Mouse (Mus musculus): ENCODE measurements around the gene Bcl2l13. TPM values are rescaled to one million over a fixed set of nuclear protein-coding genes. Genes with fewer than 3 reads are reported as not detected.

Bcl2l13 gene
- polyA plus RNA-seq, 1 experiment from 2014 or later = 23.9 TPM

- Histone ChIP-seq H3K9me3 (ENCODE audit: control insufficient read depth, low read depth, low read length) (no peaks in the 10 kb centered on the region), H3K9ac (replicated peaks; ENCODE audit: low read depth, low read length) (no peak overlapping the region), H3K27me3 (ENCODE audit: control insufficient read depth, insufficient read depth, low read length) (no peaks in the 10 kb centered on the region), H3K27ac (ENCODE audit: low read length) (no peak overlapping the region), H3K4me3 (ENCODE audit: low read depth, low read length) (no peak overlapping the region), H3K4me1 (ENCODE audit: control insufficient read depth, insufficient read depth, low read length) (no peaks in the 10 kb centered on the region), H3K36me3 (ENCODE audit: control insufficient read depth, insufficient read depth, low read length) (peaks cover 5% of the 10 kb centered on the region; the same call in 1 of the 2 replicates), H3K4me2 (replicated peaks; ENCODE audit: low read depth, low read length) (no peak overlapping the region)
- no peak for ATAC-seq (ENCODE audit: insufficient number of reproducible peaks, insufficient read depth, low FRiP score, low read depth)
- WGBS = 77% methylated on average over 9 of the region's 9 CpGs
Observed at GRCm38 (mm10) chr6:120866051-120866814, 30.2 kb downstream of the Bcl2l13 start.

- H3K36me3 ChIP-seq (ENCODE audit: control insufficient read depth, insufficient read depth, low read length) = peaks cover 5% of the 10 kb centered on the region; the same call in 1 of the 2 replicates
- WGBS = 52% methylated on average over 1 of the region's 1 CpGs
- H3K4me2 ChIP-seq (replicated peaks; ENCODE audit: low read depth, low read length) = no peak overlapping the region
- H3K9ac ChIP-seq (replicated peaks; ENCODE audit: low read depth, low read length) = no peak overlapping the region
- H3K4me3 ChIP-seq (ENCODE audit: low read depth, low read length) = no peak overlapping the region
- H3K9me3 ChIP-seq (ENCODE audit: control insufficient read depth, low read depth, low read length) = no peaks in the 10 kb centered on the region
- ATAC-seq (ENCODE audit: insufficient number of reproducible peaks, insufficient read depth, low FRiP score, low read depth) = no peak
- H3K27ac ChIP-seq (ENCODE audit: low read length) = no peak overlapping the region
- H3K27me3 ChIP-seq (ENCODE audit: control insufficient read depth, insufficient read depth, low read length) = no peaks in the 10 kb centered on the region
- H3K4me1 ChIP-seq (ENCODE audit: control insufficient read depth, insufficient read depth, low read length) = no peaks in the 10 kb centered on the region
Observed at GRCm38 (mm10) chr6:120868824-120869223, 32.8 kb downstream of the Bcl2l13 start.

GRCm38 (mm10) chr6:120871286-120871685, 35.3 kb downstream of the Bcl2l13 start:
- H3K9me3 ChIP-seq (ENCODE audit: control insufficient read depth, low read depth, low read length) = no peaks in the 10 kb centered on the region
- no peaks in the 10 kb centered on the region; the same call in 1 of the 2 replicates for H3K36me3 ChIP-seq (ENCODE audit: control insufficient read depth, insufficient read depth, low read length)
- H3K27ac ChIP-seq (ENCODE audit: low read length) = no peak overlapping the region
- H3K27me3 ChIP-seq (ENCODE audit: control insufficient read depth, insufficient read depth, low read length) = no peaks in the 10 kb centered on the region
- no peak overlapping the region for H3K4me3 ChIP-seq (ENCODE audit: low read depth, low read length)
- no peaks in the 10 kb centered on the region for H3K4me1 ChIP-seq (ENCODE audit: control insufficient read depth, insufficient read depth, low read length)
- WGBS = 83% methylated on average over 2 of the region's 2 CpGs
- no peak overlapping the region for H3K4me2 ChIP-seq (replicated peaks; ENCODE audit: low read depth, low read length)
- ATAC-seq (ENCODE audit: insufficient number of reproducible peaks, insufficient read depth, low FRiP score, low read depth) = no peak
- no peak overlapping the region for H3K9ac ChIP-seq (replicated peaks; ENCODE audit: low read depth, low read length)

DNA sequence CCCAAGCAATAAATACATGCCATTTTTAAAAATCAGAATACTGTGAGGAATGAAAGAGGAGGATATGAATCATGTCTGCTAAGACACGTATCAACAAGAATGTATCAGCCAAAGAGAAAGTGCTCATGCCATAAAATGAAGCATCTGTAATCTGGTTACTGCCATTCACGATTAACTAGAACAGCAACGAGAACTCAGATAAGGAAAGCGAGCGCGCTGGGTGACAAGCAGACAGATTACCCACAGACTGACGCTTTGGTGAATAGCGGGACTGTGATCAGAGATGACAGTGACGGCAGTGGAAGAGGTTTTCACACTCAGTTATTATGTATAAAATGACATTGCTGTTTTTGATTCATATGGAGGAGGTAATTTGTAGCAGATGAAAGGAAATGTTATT, 37.9 kb downstream of the Bcl2l13 start:
- 50% methylated on average over 9 of the region's 9 CpGs for WGBS

DNA sequence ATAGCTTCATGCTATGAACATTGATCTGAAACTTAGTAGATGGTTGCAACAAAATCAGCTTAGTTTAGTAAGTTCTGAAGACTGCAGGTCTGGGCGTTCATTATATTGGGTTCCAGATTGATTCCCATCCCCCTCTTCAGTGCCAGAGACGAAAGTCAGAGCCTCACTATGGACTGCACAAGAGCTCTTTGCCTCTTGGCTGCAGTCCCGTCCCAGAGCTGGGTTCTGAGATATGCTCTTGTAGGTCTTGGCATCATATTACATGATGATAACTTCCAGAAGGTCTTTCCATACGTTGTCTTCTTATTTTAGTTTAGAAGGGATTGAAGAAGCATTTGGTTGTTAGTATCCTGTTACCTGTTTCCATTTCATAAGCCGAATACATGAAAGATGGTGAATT, 43.0 kb downstream of the Bcl2l13 start:
- no peak overlapping the region for H3K4me2 ChIP-seq (replicated peaks; ENCODE audit: low read depth, low read length)
- WGBS = 66% methylated on average over 5 of the region's 5 CpGs
- ATAC-seq (ENCODE audit: insufficient number of reproducible peaks, insufficient read depth, low FRiP score, low read depth) = no peak
- peaks cover 15% of the 10 kb centered on the region; the same call in 1 of the 2 replicates for H3K36me3 ChIP-seq (ENCODE audit: control insufficient read depth, insufficient read depth, low read length)
- no peak overlapping the region for H3K27ac ChIP-seq (ENCODE audit: low read length)
- no peaks in the 10 kb centered on the region for H3K4me1 ChIP-seq (ENCODE audit: control insufficient read depth, insufficient read depth, low read length)
- no peaks in the 10 kb centered on the region for H3K27me3 ChIP-seq (ENCODE audit: control insufficient read depth, insufficient read depth, low read length)
- no peaks in the 10 kb centered on the region for H3K9me3 ChIP-seq (ENCODE audit: control insufficient read depth, low read depth, low read length)
- no peak overlapping the region for H3K9ac ChIP-seq (replicated peaks; ENCODE audit: low read depth, low read length)
- H3K4me3 ChIP-seq (ENCODE audit: low read depth, low read length) = no peak overlapping the region

More for the DNA sequence above, 37.9 kb downstream of the Bcl2l13 start:
- H3K4me1 ChIP-seq (ENCODE audit: control insufficient read depth, insufficient read depth, low read length) = no peaks in the 10 kb centered on the region
- no peaks in the 10 kb centered on the region for H3K9me3 ChIP-seq (ENCODE audit: control insufficient read depth, low read depth, low read length)
- H3K4me2 ChIP-seq (replicated peaks; ENCODE audit: low read depth, low read length) = no peak overlapping the region
- H3K4me3 ChIP-seq (ENCODE audit: low read depth, low read length) = no peak overlapping the region
- H3K36me3 ChIP-seq (ENCODE audit: control insufficient read depth, insufficient read depth, low read length) = peaks cover 12% of the 10 kb centered on the region; the same call in 1 of the 2 replicates
- no peaks in the 10 kb centered on the region for H3K27me3 ChIP-seq (ENCODE audit: control insufficient read depth, insufficient read depth, low read length)
- no peak overlapping the region for H3K27ac ChIP-seq (ENCODE audit: low read length)
- no peak for ATAC-seq (ENCODE audit: insufficient number of reproducible peaks, insufficient read depth, low FRiP score, low read depth)
- no peak overlapping the region for H3K9ac ChIP-seq (replicated peaks; ENCODE audit: low read depth, low read length)

DNA sequence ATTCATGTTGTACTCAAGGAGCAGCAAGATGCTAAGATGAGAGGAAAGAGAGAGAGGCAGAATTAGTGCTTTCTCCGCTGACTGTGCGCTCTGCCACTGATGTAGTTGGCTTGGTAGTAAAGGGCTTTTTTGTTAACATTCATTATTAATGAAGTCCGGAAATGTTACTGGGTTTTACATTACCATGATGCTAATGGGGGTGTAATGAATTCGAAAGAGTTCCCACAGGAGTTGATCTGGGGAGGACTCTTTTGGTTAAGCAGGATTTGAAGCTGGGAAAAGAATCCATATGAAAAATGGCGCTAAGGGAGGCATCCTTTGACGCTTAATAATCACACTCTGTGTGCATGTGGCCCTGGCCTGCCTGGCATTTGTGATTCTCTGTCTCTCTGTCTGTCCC, 48.4 kb downstream of the Bcl2l13 start:
- no peak overlapping the region for H3K27ac ChIP-seq (ENCODE audit: low read length)
- H3K9me3 ChIP-seq (ENCODE audit: control insufficient read depth, low read depth, low read length) = no peaks in the 10 kb centered on the region
- ATAC-seq (ENCODE audit: insufficient number of reproducible peaks, insufficient read depth, low FRiP score, low read depth) = no peak
- no peaks in the 10 kb centered on the region for H3K27me3 ChIP-seq (ENCODE audit: control insufficient read depth, insufficient read depth, low read length)
- H3K4me1 ChIP-seq (ENCODE audit: control insufficient read depth, insufficient read depth, low read length) = no peaks in the 10 kb centered on the region
- peaks cover 23% of the 10 kb centered on the region for H3K36me3 ChIP-seq (ENCODE audit: control insufficient read depth, insufficient read depth, low read length)
- no peak overlapping the region for H3K9ac ChIP-seq (replicated peaks; ENCODE audit: low read depth, low read length)
- no peak overlapping the region for H3K4me2 ChIP-seq (replicated peaks; ENCODE audit: low read depth, low read length)
- WGBS = 94% methylated on average over 6 of the region's 6 CpGs
- no peak overlapping the region for H3K4me3 ChIP-seq (ENCODE audit: low read depth, low read length)

- Histone ChIP-seq H3K27me3 (ENCODE audit: control insufficient read depth, insufficient read depth, low read length) (no peaks in the 10 kb centered on the region), H3K9me3 (ENCODE audit: control insufficient read depth, low read depth, low read length) (no peaks in the 10 kb centered on the region), H3K36me3 (ENCODE audit: control insufficient read depth, insufficient read depth, low read length) (peaks cover 38% of the 10 kb centered on the region), H3K27ac (ENCODE audit: low read length) (no peak overlapping the region), H3K4me2 (replicated peaks; ENCODE audit: low read depth, low read length) (no peak overlapping the region), H3K4me1 (ENCODE audit: control insufficient read depth, insufficient read depth, low read length) (no peaks in the 10 kb centered on the region), H3K9ac (replicated peaks; ENCODE audit: low read depth, low read length) (no peak overlapping the region), H3K4me3 (ENCODE audit: low read depth, low read length) (no peak overlapping the region)
- 90% methylated on average over 17 of the region's 17 CpGs for WGBS
- no peak for ATAC-seq (ENCODE audit: insufficient number of reproducible peaks, insufficient read depth, low FRiP score, low read depth)
Observed at GRCm38 (mm10) chr6:120886696-120887095, 50.7 kb downstream of the Bcl2l13 start.

DNA sequence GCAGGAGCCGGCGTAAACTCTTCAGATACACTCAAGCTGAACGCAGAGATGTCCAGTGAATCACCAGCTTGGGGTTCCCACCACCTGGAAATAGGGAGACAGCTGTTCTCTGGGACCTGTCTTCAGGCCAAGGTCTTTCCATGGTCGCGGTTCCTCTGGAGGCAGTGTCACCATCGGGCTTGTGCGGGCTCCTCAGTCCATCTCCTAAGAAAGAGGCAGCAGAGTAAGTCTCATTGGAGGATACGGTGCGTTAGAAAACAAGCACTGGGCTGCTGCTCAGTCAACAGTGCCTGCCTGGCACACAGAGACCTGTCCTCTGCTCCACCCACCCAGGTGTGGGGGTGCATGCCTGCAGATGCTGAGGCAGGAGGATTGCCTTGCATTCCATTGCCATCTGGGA, 58.1 kb downstream of the Bcl2l13 start:
- H3K9ac ChIP-seq (replicated peaks; ENCODE audit: low read depth, low read length) = no peak overlapping the region
- no peaks in the 10 kb centered on the region for H3K4me1 ChIP-seq (ENCODE audit: control insufficient read depth, insufficient read depth, low read length)
- ATAC-seq (ENCODE audit: insufficient number of reproducible peaks, insufficient read depth, low FRiP score, low read depth) = no peak
- no peak overlapping the region for H3K4me2 ChIP-seq (replicated peaks; ENCODE audit: low read depth, low read length)
- H3K36me3 ChIP-seq (ENCODE audit: control insufficient read depth, insufficient read depth, low read length) = peaks cover 22% of the 10 kb centered on the region
- H3K27me3 ChIP-seq (ENCODE audit: control insufficient read depth, insufficient read depth, low read length) = no peaks in the 10 kb centered on the region
- H3K9me3 ChIP-seq (ENCODE audit: control insufficient read depth, low read depth, low read length) = no peaks in the 10 kb centered on the region
- no peak overlapping the region for H3K4me3 ChIP-seq (ENCODE audit: low read depth, low read length)
- WGBS = 97% methylated on average over 9 of the region's 9 CpGs
- no peak overlapping the region for H3K27ac ChIP-seq (ENCODE audit: low read length)

DNA sequence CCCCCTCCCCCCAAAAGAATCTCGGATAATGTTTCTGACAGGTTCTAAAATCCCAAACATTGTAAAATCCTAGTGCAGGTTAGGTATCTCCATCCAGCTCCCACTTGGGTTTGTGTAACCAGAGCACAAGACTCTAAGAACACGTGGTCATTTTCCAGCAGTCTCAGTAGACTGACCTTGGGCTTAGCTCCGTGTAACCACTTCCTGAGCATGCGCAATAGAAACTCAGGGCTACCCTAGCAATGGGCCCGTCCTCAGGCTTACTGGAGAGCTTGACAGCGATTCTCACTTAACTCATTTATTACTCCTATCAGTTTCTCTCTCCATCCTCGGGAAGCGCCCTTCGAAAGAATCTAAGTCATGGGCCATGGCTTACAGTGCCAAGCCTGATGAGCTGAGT, 58.5 kb downstream of the Bcl2l13 start:
- Histone ChIP-seq H3K36me3 (ENCODE audit: control insufficient read depth, insufficient read depth, low read length) (peaks cover 22% of the 10 kb centered on the region), H3K4me1 (ENCODE audit: control insufficient read depth, insufficient read depth, low read length) (no peaks in the 10 kb centered on the region), H3K4me3 (ENCODE audit: low read depth, low read length) (no peak overlapping the region), H3K9ac (replicated peaks; ENCODE audit: low read depth, low read length) (no peak overlapping the region), H3K27me3 (ENCODE audit: control insufficient read depth, insufficient read depth, low read length) (no peaks in the 10 kb centered on the region), H3K27ac (ENCODE audit: low read length) (no peak overlapping the region), H3K4me2 (replicated peaks; ENCODE audit: low read depth, low read length) (no peak overlapping the region), H3K9me3 (ENCODE audit: control insufficient read depth, low read depth, low read length) (no peaks in the 10 kb centered on the region)
- ATAC-seq (ENCODE audit: insufficient number of reproducible peaks, insufficient read depth, low FRiP score, low read depth) = no peak
- WGBS = 81% methylated on average over 9 of the region's 9 CpGs
